Mouse (Mus musculus): ENCODE measurements around the gene Ano2. TPM values are rescaled to one million over a fixed set of nuclear protein-coding genes. Genes with fewer than 3 reads are reported as not detected.
A peak's percentile ranks its signal among the peaks of the same experiment; 100 is the strongest.

Gene Ano2
- polyA plus RNA-seq (2014; fragmentation: Nextera tagmentation; extraction: Ambion mirVana): 0.08 and 0.18 TPM in 2 replicates

DNA sequence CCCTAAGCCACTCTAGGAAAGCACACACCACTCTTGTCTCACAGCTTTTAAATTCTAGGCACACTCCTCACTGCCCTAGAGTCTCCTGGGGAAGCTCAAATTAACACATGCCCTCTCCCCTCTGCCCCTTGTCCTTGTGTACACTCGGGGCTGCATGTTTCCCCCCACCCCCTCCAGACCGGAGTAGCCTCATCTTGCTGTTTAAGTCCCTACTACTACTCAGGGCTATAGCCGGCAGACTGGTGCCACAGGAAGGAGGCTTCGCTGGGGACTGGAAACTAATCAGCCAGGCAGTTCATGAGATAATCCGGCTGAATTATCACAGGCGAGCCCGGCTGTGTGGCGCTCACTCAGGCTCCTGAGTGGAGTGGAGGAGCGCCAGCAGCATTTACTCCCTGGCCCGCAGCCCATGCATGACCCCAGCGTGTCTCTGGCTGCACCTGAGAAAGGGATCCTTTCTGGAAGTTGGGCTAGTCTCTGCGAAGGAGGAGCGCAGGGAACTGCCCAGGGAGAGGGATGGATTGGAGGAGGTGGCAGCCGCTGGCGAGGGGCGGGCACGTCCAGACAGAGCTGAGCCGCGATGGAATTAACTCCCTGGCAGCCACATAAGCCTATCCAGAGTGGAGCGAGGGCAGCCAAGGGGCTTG lies at the start of gene Ano2:
TSS of gene Ano2 (plus strand) at position 363 of the 647 bp plus-strand sequence.
- Histone ChIP-seq H3K27me3 (ENCODE audit: insufficient read depth, low read length) (0 out of 2 replicates have a peak, but pooled peaks cover 3% of the 10 kb centered on the region), H3K9ac (no peak within 1 kb of the TSS), H3K9me3 (ENCODE audit: low read depth, low read length) (no peaks in the 10 kb centered on the region), H3K36me3 (ENCODE audit: insufficient read depth) (no peaks in the 10 kb centered on the region), H3K4me3 (ENCODE audit: low read depth, low read length) (no peak within 1 kb of the TSS; the same call in 1 of the 2 replicates), H3K27ac (ENCODE audit: low read depth) (no peak within 1 kb of the TSS), H3K4me1 (ENCODE audit: insufficient read depth) (no peaks in the 10 kb centered on the region), H3K4me2 (peak within 1 kb of the TSS; percentile 49)
- 2% methylated on average over 20 of the region's 20 CpGs for WGBS
- DNase-seq (peak; percentile 17), ATAC-seq (ENCODE audit: insufficient read depth) (peak; percentile 58)
- no peak for TF ChIP-seq CTCF (IDR thresholded peaks at IDR 0.05; ENCODE audit: low read depth)

DNA sequence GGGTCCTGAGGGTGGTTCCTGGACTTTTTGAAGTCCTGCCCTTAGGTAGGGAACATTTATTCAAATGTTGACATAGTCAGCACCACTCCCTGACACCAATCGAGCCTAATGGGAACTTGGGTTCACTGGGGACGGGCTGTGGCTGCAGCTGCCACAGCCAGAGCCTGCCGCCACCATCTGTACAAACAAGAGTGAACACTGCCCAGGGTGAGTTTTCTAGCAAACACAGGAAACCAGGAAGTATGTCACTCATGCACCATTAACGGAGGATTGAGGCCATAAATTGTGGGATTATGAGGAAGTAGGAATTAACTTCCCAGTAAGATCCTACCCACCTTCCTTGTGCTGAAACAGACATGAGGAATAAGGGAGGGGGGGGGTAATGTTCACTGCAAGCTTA lies 49.7 kb upstream of the Ano2 start:
- Histone ChIP-seq H3K4me3 (ENCODE audit: low read depth, low read length) (no peak overlapping the region), H3K36me3 (ENCODE audit: insufficient read depth) (no peaks in the 10 kb centered on the region), H3K27me3 (ENCODE audit: insufficient read depth, low read length) (no peaks in the 10 kb centered on the region), H3K9ac (no peak overlapping the region), H3K9me3 (ENCODE audit: low read depth, low read length) (no peaks in the 10 kb centered on the region), H3K4me1 (ENCODE audit: insufficient read depth) (no peaks in the 10 kb centered on the region), H3K4me2 (no peak overlapping the region), H3K27ac (ENCODE audit: low read depth) (no peak overlapping the region)
- DNase-seq: no peak
- ATAC-seq (ENCODE audit: insufficient read depth): no peak
- WGBS: 39% methylated on average over 4 of the region's 4 CpGs
- TF ChIP-seq CTCF (IDR thresholded peaks at IDR 0.05; ENCODE audit: low read depth): no peak

DNA sequence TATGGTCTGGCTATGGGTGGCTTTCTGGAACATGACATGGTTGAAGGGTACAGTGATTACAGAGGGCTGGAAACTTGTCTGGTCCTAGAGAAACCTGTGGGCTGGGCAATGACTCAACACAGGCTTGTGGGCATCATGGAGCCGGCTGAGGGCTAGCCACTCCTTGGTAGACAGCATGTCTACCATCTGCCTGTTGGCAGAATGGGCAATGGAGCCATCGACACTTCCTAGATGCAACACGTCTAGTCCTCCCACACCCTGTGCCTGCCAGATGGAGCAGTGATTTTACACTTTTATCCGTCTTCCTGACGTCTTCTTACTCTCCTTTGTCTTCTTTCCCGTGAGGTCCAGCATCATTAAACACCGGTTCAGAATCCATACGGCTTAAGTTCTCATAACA lies 49.1 kb upstream of the Ano2 start:
- DNase-seq: no peak
- no peak for ATAC-seq (ENCODE audit: insufficient read depth)
- Histone ChIP-seq H3K27me3 (ENCODE audit: insufficient read depth, low read length) (no peaks in the 10 kb centered on the region), H3K9me3 (ENCODE audit: low read depth, low read length) (no peaks in the 10 kb centered on the region), H3K9ac (no peak overlapping the region), H3K4me2 (no peak overlapping the region), H3K27ac (ENCODE audit: low read depth) (no peak overlapping the region), H3K36me3 (ENCODE audit: insufficient read depth) (no peaks in the 10 kb centered on the region), H3K4me3 (ENCODE audit: low read depth, low read length) (no peak overlapping the region), H3K4me1 (ENCODE audit: insufficient read depth) (no peaks in the 10 kb centered on the region)
- 68% methylated on average over 8 of the region's 8 CpGs for WGBS
- no peak for TF ChIP-seq CTCF (IDR thresholded peaks at IDR 0.05; ENCODE audit: low read depth)

DNA sequence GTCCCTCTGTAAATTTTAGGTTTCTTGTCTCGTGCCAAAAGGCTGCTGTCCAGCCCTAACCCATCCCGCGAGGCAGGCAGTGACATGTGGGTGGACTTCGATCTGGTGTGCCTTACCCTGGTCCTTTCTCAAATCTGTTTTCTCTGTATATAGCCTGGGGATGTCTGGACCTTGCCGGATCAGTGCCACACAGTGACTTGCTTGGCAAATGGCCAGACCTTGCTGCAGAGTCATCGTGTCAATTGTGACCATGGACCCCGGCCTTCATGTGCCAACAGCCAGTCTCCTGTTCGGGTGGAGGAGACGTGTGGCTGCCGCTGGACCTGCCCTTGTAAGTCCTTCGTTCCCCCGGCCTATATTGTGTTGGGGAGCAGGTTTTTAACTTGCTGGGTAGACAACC lies 41.3 kb upstream of the Ano2 start:
- no peak for TF ChIP-seq CTCF (IDR thresholded peaks at IDR 0.05; ENCODE audit: low read depth)
- no peak for DNase-seq
- Histone ChIP-seq H3K4me1 (ENCODE audit: insufficient read depth) (no peaks in the 10 kb centered on the region), H3K27ac (ENCODE audit: low read depth) (no peak overlapping the region), H3K4me2 (no peak overlapping the region), H3K9ac (no peak overlapping the region), H3K9me3 (ENCODE audit: low read depth, low read length) (no peaks in the 10 kb centered on the region), H3K27me3 (ENCODE audit: insufficient read depth, low read length) (no peaks in the 10 kb centered on the region), H3K36me3 (ENCODE audit: insufficient read depth) (no peaks in the 10 kb centered on the region), H3K4me3 (ENCODE audit: low read depth, low read length) (no peak overlapping the region)
- WGBS: 69% methylated on average over 12 of the region's 12 CpGs
- no peak for ATAC-seq (ENCODE audit: insufficient read depth)

DNA sequence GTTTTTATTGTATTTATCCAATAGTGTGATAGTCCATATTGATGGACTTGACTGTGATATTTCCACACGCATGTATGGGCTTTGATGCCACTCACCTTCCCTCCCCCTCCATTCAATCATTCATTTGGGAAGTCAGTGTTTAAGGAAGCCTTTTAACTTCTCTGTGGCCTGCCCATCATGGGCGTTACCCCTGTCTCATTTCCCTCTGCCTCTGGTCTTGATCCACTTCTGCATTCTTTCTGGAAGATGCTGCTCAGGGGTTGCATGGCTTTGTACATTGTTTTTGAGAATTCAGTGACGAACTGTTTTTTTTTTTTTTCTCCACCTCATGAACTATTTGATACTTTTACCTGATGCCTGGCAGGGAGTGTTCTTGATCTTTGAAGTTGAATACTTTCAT lies 38.9 kb upstream of the Ano2 start:
- Histone ChIP-seq H3K4me2 (no peak overlapping the region), H3K9ac (no peak overlapping the region), H3K27me3 (ENCODE audit: insufficient read depth, low read length) (no peaks in the 10 kb centered on the region), H3K27ac (ENCODE audit: low read depth) (no peak overlapping the region), H3K36me3 (ENCODE audit: insufficient read depth) (no peaks in the 10 kb centered on the region), H3K4me3 (ENCODE audit: low read depth, low read length) (no peak overlapping the region), H3K9me3 (ENCODE audit: low read depth, low read length) (no peaks in the 10 kb centered on the region), H3K4me1 (ENCODE audit: insufficient read depth) (no peaks in the 10 kb centered on the region)
- no peak for ATAC-seq (ENCODE audit: insufficient read depth)
- TF ChIP-seq CTCF (IDR thresholded peaks at IDR 0.05; ENCODE audit: low read depth): no peak
- 64% methylated on average over 3 of the region's 3 CpGs for WGBS
- DNase-seq: no peak

DNA sequence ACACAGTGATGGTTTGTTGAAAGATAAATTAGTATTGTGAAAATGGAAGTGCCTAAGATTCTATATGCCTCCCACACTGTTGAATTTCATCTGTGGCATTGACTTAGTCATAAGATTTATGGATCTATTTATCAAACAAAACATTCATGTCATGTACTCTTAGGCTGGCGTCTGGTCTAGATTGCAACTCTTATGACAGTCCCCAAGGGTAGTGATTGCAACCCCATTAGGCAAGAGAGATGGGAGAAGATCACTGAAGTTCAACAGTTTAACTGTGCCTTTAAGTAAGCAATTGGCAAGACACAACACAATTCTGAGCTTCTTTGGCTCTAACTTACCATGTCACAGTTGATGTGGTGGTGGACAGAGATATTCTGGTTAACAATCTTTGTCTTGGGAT lies 36.8 kb upstream of the Ano2 start:
- no peaks in the 10 kb centered on the region for H3K9me3 ChIP-seq (ENCODE audit: low read depth, low read length)
- H3K4me1 ChIP-seq (ENCODE audit: insufficient read depth): no peaks in the 10 kb centered on the region
- ATAC-seq (ENCODE audit: insufficient read depth): no peak
- no peak for DNase-seq
- no peak overlapping the region for H3K4me2 ChIP-seq
- no peak overlapping the region for H3K27ac ChIP-seq (ENCODE audit: low read depth)
- no peak overlapping the region for H3K9ac ChIP-seq
- H3K27me3 ChIP-seq (ENCODE audit: insufficient read depth, low read length): no peaks in the 10 kb centered on the region
- H3K4me3 ChIP-seq (ENCODE audit: low read depth, low read length): no peak overlapping the region
- no peaks in the 10 kb centered on the region for H3K36me3 ChIP-seq (ENCODE audit: insufficient read depth)
- 62% methylated on average over 1 of the region's 1 CpGs for WGBS
- no peak for TF ChIP-seq CTCF (IDR thresholded peaks at IDR 0.05; ENCODE audit: low read depth)

DNA sequence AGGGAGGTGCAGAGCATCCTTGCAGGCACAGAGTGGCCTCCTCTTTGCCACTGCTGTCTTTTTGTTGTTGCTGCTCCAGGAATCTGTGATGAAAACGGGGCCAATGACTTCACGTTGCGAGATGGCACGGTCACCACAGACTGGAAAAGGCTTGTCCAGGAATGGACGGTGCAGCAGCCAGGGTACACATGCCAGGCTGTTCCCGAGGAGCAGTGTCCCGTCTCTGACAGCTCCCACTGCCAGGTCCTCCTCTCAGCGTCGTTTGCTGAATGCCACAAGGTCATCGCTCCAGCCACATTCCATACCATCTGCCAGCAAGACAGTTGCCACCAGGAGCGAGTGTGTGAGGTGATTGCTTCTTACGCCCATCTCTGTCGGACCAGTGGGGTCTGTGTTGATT lies 33.3 kb upstream of the Ano2 start:
- H3K9me3 ChIP-seq (ENCODE audit: low read depth, low read length): no peaks in the 10 kb centered on the region
- no peak for ATAC-seq (ENCODE audit: insufficient read depth)
- 71% methylated on average over 13 of the region's 13 CpGs for WGBS

More for the DNA sequence above, 33.3 kb upstream of the Ano2 start:
- H3K36me3 ChIP-seq (ENCODE audit: insufficient read depth): no peaks in the 10 kb centered on the region
- H3K27ac ChIP-seq (ENCODE audit: low read depth): no peak overlapping the region
- H3K4me3 ChIP-seq (ENCODE audit: low read depth, low read length): no peak overlapping the region
- H3K4me2 ChIP-seq: no peak overlapping the region
- no peak for TF ChIP-seq CTCF (IDR thresholded peaks at IDR 0.05; ENCODE audit: low read depth)
- no peak overlapping the region for H3K9ac ChIP-seq
- no peaks in the 10 kb centered on the region for H3K27me3 ChIP-seq (ENCODE audit: insufficient read depth, low read length)
- no peak for DNase-seq
- no peaks in the 10 kb centered on the region for H3K4me1 ChIP-seq (ENCODE audit: insufficient read depth)
